Mouse (Mus musculus) cerebellum, adult 9-10 months (tissue): ENCODE results near the gene Stambpl1.
"Not testable (repeated sequence)": the region's sequence is repeated elsewhere in the genome, so short reads cannot be mapped to it uniquely, and the experiment has no call there.

Source experiments
- DNase-seq: peaks from one replicate; pipeline ENCODE4 v3.0.0; 2022

Gene Stambpl1

GRCm38 (mm10) chr19:34199488-34199887, 7.5 kb downstream of the Stambpl1 start:
- no peak for DNase-seq

GRCm38 (mm10) chr19:34202668-34203067, 10.6 kb downstream of the Stambpl1 start:
- no peak for DNase-seq

GRCm38 (mm10) chr19:34206128-34206527, 14.1 kb downstream of the Stambpl1 start:
- not testable (repeated sequence) for DNase-seq

GRCm38 (mm10) chr19:34206760-34207440, 14.9 kb downstream of the Stambpl1 start:
- DNase-seq: no peak

- DNase-seq: no peak
Measured at GRCm38 (mm10) chr19:34209031-34209430, 17.0 kb downstream of the Stambpl1 start.

GRCm38 (mm10) chr19:34209930-34210581, 18.0 kb downstream of the Stambpl1 start:
- no peak for DNase-seq

GRCm38 (mm10) chr19:34210841-34211240, 18.8 kb downstream of the Stambpl1 start:
- DNase-seq: no peak

GRCm38 (mm10) chr19:34212489-34213250, 20.6 kb downstream of the Stambpl1 start:
- DNase-seq: no peak

- no peak for DNase-seq
Measured at GRCm38 (mm10) chr19:34213251-34213645, 21.2 kb downstream of the Stambpl1 start.

- no peak for DNase-seq
Measured at GRCm38 (mm10) chr19:34214136-34214535, 22.1 kb downstream of the Stambpl1 start.

- no peak for DNase-seq
Measured at GRCm38 (mm10) chr19:34216956-34217355, 24.9 kb downstream of the Stambpl1 start.

- DNase-seq: no peak
Measured at GRCm38 (mm10) chr19:34217761-34218160, 25.7 kb downstream of the Stambpl1 start.

GRCm38 (mm10) chr19:34219260-34219968, 27.4 kb downstream of the Stambpl1 start:
- DNase-seq: no peak

- no peak for DNase-seq
Measured at GRCm38 (mm10) chr19:34220732-34221380, 28.8 kb downstream of the Stambpl1 start.

- no peak for DNase-seq
Measured at GRCm38 (mm10) chr19:34222805-34223204, 30.8 kb downstream of the Stambpl1 start.

- DNase-seq: peak; percentile 10
Measured at GRCm38 (mm10) chr19:34231596-34231995, 39.6 kb downstream of the Stambpl1 start.

GRCm38 (mm10) chr19:34232326-34232725, 40.3 kb downstream of the Stambpl1 start:
- no peak for DNase-seq

- no peak for DNase-seq
Measured at GRCm38 (mm10) chr19:34233944-34234343, 41.9 kb downstream of the Stambpl1 start.

GRCm38 (mm10) chr19:34236049-34236448, 44.0 kb downstream of the Stambpl1 start:
- DNase-seq: no peak

- DNase-seq: no peak
Measured at GRCm38 (mm10) chr19:34237746-34238145, 45.7 kb downstream of the Stambpl1 start.

- DNase-seq: no peak
Measured at GRCm38 (mm10) chr19:34240273-34241039, 48.4 kb downstream of the Stambpl1 start.
